In genomic region chr9:36795556-36795955, GRCm38 (mm10) we compare ENCODE assay signal across 10 mouse cellular contexts. TPM values are rescaled to one million over a fixed set of nuclear protein-coding genes. Genes with fewer than 3 reads are reported as not detected.
DNase-seq lines count a peak whose midpoint lies in the region; ATAC-seq and TF ChIP-seq lines count a peak whose summit lies in the region.
"Had no signal": no experiment of that assay in that cellular context is flagged by ENCODE, and none has a peak within 500 bp of the region (broad histone marks: within the 10 kb centered on the region; RNA-seq: fewer than 3 reads in every experiment).

No protein-coding gene starts in this region.

- no peaks in the 10 kb centered on the region for H3K4me1 ChIP-seq in cerebellum, adult 2 months (ENCODE audit: control insufficient read depth, insufficient read depth, low read length)
- peaks cover 8% of the 10 kb centered on the region for H3K4me1 ChIP-seq in lung, embryonic 16.5 days (replicated peaks; ENCODE audit: control insufficient read depth, insufficient read depth, low read length)
- H3K4me1 ChIP-seq in forebrain, embryonic 16.5 days (replicated peaks; ENCODE audit: control insufficient read depth, insufficient read depth, low read length), result peaks cover 17% of the 10 kb centered on the region
- H3K4me1 ChIP-seq in neural tube, embryonic 13.5 days (replicated peaks), result peaks cover 32% of the 10 kb centered on the region
- no peaks in the 10 kb centered on the region for H3K4me1 ChIP-seq in thymus, adult 2 months (replicated peaks; ENCODE audit: control insufficient read depth, insufficient read depth, low read length)

- peak overlapping the region; percentile 73 for H3K4me2 ChIP-seq in lung, embryonic 16.5 days (ENCODE audit: low read depth, low read length)
- peak overlapping the region; percentile 82 for H3K4me2 ChIP-seq in forebrain, embryonic 16.5 days (ENCODE audit: low read length)
- H3K4me2 ChIP-seq in neural tube, embryonic 13.5 days, result peak overlapping the region; percentile 86

- ATAC-seq in lung, embryonic 16.5 days (ENCODE audit: low read depth), result no peak
- no peak for ATAC-seq in forebrain, embryonic 16.5 days
- no peak for ATAC-seq in neural tube, embryonic 13.5 days (ENCODE audit: low read depth)

- H3K36me3 ChIP-seq in lung, embryonic 16.5 days (ENCODE audit: control insufficient read depth, insufficient read depth, low read length), result peaks cover 4% of the 10 kb centered on the region; the same call in 1 of the 2 replicates
- H3K36me3 ChIP-seq in forebrain, embryonic 16.5 days (ENCODE audit: control insufficient read depth, insufficient read depth), result peaks cover 9% of the 10 kb centered on the region
- peaks cover 23% of the 10 kb centered on the region for H3K36me3 ChIP-seq in neural tube, embryonic 13.5 days
- peaks cover 6% of the 10 kb centered on the region; the same call in 1 of the 2 replicates for H3K36me3 ChIP-seq in thymus, adult 2 months (ENCODE audit: control insufficient read depth, insufficient read depth, low read length)

- DNase-seq in cerebellum, adult 2 months, result no peak
- no peak for DNase-seq in cerebellum, postnatal 10 days
- DNase-seq in lung, postnatal 14 days, result no peak
- no peak for DNase-seq in right cerebral cortex, postnatal 25 days
- DNase-seq in thymus, adult 2 months, result no peak
- DNase-seq: kidney, adult 11 months had no signal

- no peak for TF ChIP-seq CTCF in cerebellum, adult 2 months (IDR thresholded peaks at IDR 0.05; ENCODE audit: borderline replicate concordance, insufficient read depth, low read depth, low read length)
- TF ChIP-seq CTCF in thymus, adult 2 months (IDR thresholded peaks at IDR 0.05; ENCODE audit: borderline replicate concordance, control insufficient read depth, extremely low read depth, insufficient read depth, low read length, poor library complexity), result no peak

- no peaks in the 10 kb centered on the region for H3K9me3 ChIP-seq in lung, embryonic 16.5 days (ENCODE audit: control insufficient read depth, low read length)
- no peaks in the 10 kb centered on the region for H3K9me3 ChIP-seq in forebrain, embryonic 16.5 days (ENCODE audit: control insufficient read depth, low read length)
- no peaks in the 10 kb centered on the region for H3K9me3 ChIP-seq in neural tube, embryonic 13.5 days

- H3K9ac ChIP-seq in lung, embryonic 16.5 days (ENCODE audit: low read length), result 0 out of 2 replicates have a peak overlapping the region, but pooled peaks have one; percentile 34
- no peak overlapping the region for H3K9ac ChIP-seq in forebrain, embryonic 16.5 days (replicated peaks; ENCODE audit: low read depth, low read length)
- peak overlapping the region; percentile 93; the same call in 1 of the 2 replicates for H3K9ac ChIP-seq in neural tube, embryonic 13.5 days

- H3K27me3 ChIP-seq in cerebellum, adult 2 months (ENCODE audit: control insufficient read depth, insufficient read depth, low read length), result no peaks in the 10 kb centered on the region
- no peaks in the 10 kb centered on the region for H3K27me3 ChIP-seq in lung, embryonic 16.5 days (ENCODE audit: control insufficient read depth, insufficient read depth, low read depth, low read length)
- no peaks in the 10 kb centered on the region for H3K27me3 ChIP-seq in forebrain, embryonic 16.5 days (replicated peaks; ENCODE audit: control insufficient read depth, insufficient read depth, low read length)
- H3K27me3 ChIP-seq in neural tube, embryonic 13.5 days, result no peaks in the 10 kb centered on the region
- no peaks in the 10 kb centered on the region for H3K27me3 ChIP-seq in thymus, adult 2 months (ENCODE audit: control insufficient read depth, insufficient read depth, low read length)

- TF ChIP-seq POLR2A in cerebellum, adult 2 months (IDR thresholded peaks at IDR 0.05; ENCODE audit: borderline replicate concordance, insufficient read depth, low read length), result no peak
- TF ChIP-seq POLR2A in thymus, adult 2 months (IDR thresholded peaks at IDR 0.05; ENCODE audit: control insufficient read depth, extremely low read depth, insufficient read depth, low read length, poor library complexity), result no peak

- WGBS in cerebellum, adult 2 months, result 40% methylated on average over 1 of the region's 1 CpGs
- WGBS in lung, embryonic 16.5 days, result 80% methylated on average over 1 of the region's 1 CpGs
- 82% methylated on average over 1 of the region's 1 CpGs for WGBS in forebrain, embryonic 16.5 days
- WGBS in neural tube, embryonic 13.5 days, result 74% methylated on average over 1 of the region's 1 CpGs
- WGBS in thymus, adult 2 months, result 97% methylated on average over 1 of the region's 1 CpGs

- no peak overlapping the region for H3K27ac ChIP-seq in cerebellum, adult 2 months (ENCODE audit: insufficient read depth, low read length)
- no peak overlapping the region for H3K27ac ChIP-seq in lung, embryonic 16.5 days (ENCODE audit: low read length)
- H3K27ac ChIP-seq in forebrain, embryonic 16.5 days (ENCODE audit: low read length), result no peak overlapping the region
- H3K27ac ChIP-seq in neural tube, embryonic 13.5 days (replicated peaks), result no peak overlapping the region
- H3K27ac ChIP-seq in thymus, adult 2 months (ENCODE audit: control insufficient read depth, insufficient read depth, low read length), result no peak overlapping the region
- H3K27ac ChIP-seq: macrophage had no signal

- H3K4me3 ChIP-seq in cerebellum, adult 2 months (replicated peaks; ENCODE audit: insufficient read depth, low read depth, low read length), result peak overlapping the region; percentile 29
- no peak overlapping the region for H3K4me3 ChIP-seq in lung, embryonic 16.5 days (ENCODE audit: low read length)
- H3K4me3 ChIP-seq in forebrain, embryonic 16.5 days (replicated peaks; ENCODE audit: low read length), result no peak overlapping the region
- H3K4me3 ChIP-seq in neural tube, embryonic 13.5 days, result no peak overlapping the region; the same call in 1 of the 2 replicates
- H3K4me3 ChIP-seq in thymus, adult 2 months (ENCODE audit: control insufficient read depth, insufficient read depth, low read length), result no peak overlapping the region

RNA-seq across cellular contexts. Expression of gene Ei24, which starts 1.6 kb away (rescaled TPM):
- 112 and 113 TPM in 2 replicates for polyA plus RNA-seq in cerebellum, adult 2 months (2012; rRNA removed)
- polyA plus RNA-seq in lung, embryonic 16.5 days (2015; fragmentation: Nextera tagmentation; extraction: Ambion mirVana), result 98.9 and 101 TPM in 2 replicates
- polyA plus RNA-seq in forebrain, embryonic 16.5 days (2015; fragmentation: Nextera tagmentation; extraction: Ambion mirVana), result 125 TPM in 2 replicates
- 126 and 127 TPM in 2 replicates for polyA plus RNA-seq in neural tube, embryonic 13.5 days (2015; fragmentation: Nextera tagmentation; extraction: Ambion mirVana)
- polyA plus RNA-seq in thymus, adult 2 months (2012; rRNA removed), result 30.2 and 55.9 TPM in 2 replicates

RNA-seq across cellular contexts. Expression of gene Fez1, which starts 26.1 kb away (rescaled TPM):
- polyA plus RNA-seq in cerebellum, adult 2 months (2012; rRNA removed), result 451 and 465 TPM in 2 replicates
- 3.5 and 4.9 TPM in 2 replicates for polyA plus RNA-seq in lung, embryonic 16.5 days (2015; fragmentation: Nextera tagmentation; extraction: Ambion mirVana)
- 715 and 751 TPM in 2 replicates for polyA plus RNA-seq in forebrain, embryonic 16.5 days (2015; fragmentation: Nextera tagmentation; extraction: Ambion mirVana)
- 613 and 615 TPM in 2 replicates for polyA plus RNA-seq in neural tube, embryonic 13.5 days (2015; fragmentation: Nextera tagmentation; extraction: Ambion mirVana)
- 0.30 and 0.55 TPM in 2 replicates for polyA plus RNA-seq in thymus, adult 2 months (2012; rRNA removed)
- polyA plus RNA-seq: macrophage had no signal

RNA-seq across cellular contexts. Expression of gene Stt3a, which starts 28.1 kb away (rescaled TPM):
- polyA plus RNA-seq in cerebellum, adult 2 months (2012; rRNA removed), result 47.4 and 61.2 TPM in 2 replicates
- 255 and 287 TPM in 2 replicates for polyA plus RNA-seq in lung, embryonic 16.5 days (2015; fragmentation: Nextera tagmentation; extraction: Ambion mirVana)
- 104 and 108 TPM in 2 replicates for polyA plus RNA-seq in forebrain, embryonic 16.5 days (2015; fragmentation: Nextera tagmentation; extraction: Ambion mirVana)
- polyA plus RNA-seq in neural tube, embryonic 13.5 days (2015; fragmentation: Nextera tagmentation; extraction: Ambion mirVana), result 97.2 and 119 TPM in 2 replicates
- polyA plus RNA-seq in thymus, adult 2 months (2012; rRNA removed), result 187 and 189 TPM in 2 replicates

Comparison
In these comparisons a context has a peak if more than half of its experiments do, and no peak if none do; other contexts are left out.
1. RNA of gene Fez1, which starts 26.1 kb away (polyA plus RNA-seq): 715 to 751 TPM in forebrain, embryonic 16.5 days, 613 to 615 TPM in neural tube, embryonic 13.5 days and 451 to 465 TPM in cerebellum, adult 2 months; 3.5 to 4.9 TPM in lung, embryonic 16.5 days and 0.30 to 0.55 TPM in thymus, adult 2 months; every median in the first group is over 10 times any median in the second.
2. Peak in every context shown above with its lines, with median percentiles within 50 percentile points of each other: H3K4me2 ChIP-seq.